Mouse (Mus musculus): ENCODE results near the gene 6030445D17Rik. TPM values are rescaled to one million over a fixed set of nuclear protein-coding genes. Genes with fewer than 3 reads are reported as not detected.

The 6030445D17Rik gene
- polyA plus RNA-seq, 1 experiment from 2014 or later = 0.17 TPM

DNA sequence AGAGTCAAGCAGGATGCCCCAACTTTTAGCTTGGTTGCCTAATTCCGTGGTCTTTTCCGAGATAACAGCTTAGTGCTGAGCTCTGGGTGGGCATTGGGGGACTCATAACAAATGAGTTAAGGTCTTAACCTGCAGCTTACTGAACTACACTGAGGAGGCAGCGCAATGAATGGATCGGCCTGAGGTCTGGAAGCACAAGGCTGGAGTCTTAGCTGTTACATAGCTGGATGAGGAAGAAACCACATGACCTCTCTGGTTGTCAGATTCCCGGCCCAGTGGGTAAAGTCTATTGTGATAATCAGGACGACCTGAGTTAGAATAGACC is 327 bp upstream of the 6030445D17Rik start:
- no peak overlapping the region for H3K27ac ChIP-seq (replicated peaks)
- WGBS = 11% methylated on average over 6 of the region's 6 CpGs
- H3K4me2 ChIP-seq (replicated peaks) = peak overlapping the region; percentile 98
- no peaks in the 10 kb centered on the region for H3K9me3 ChIP-seq
- ATAC-seq (ENCODE audit: low FRiP score, low read depth) = no peak
- peak overlapping the region; percentile 70; the same call in 1 of the 2 replicates for H3K9ac ChIP-seq (replicated peaks)
- peaks cover 62% of the 10 kb centered on the region for H3K27me3 ChIP-seq
- no peaks in the 10 kb centered on the region for H3K36me3 ChIP-seq
- H3K4me1 ChIP-seq = peaks cover 24% of the 10 kb centered on the region
- H3K4me3 ChIP-seq = peak overlapping the region; percentile 62

DNA sequence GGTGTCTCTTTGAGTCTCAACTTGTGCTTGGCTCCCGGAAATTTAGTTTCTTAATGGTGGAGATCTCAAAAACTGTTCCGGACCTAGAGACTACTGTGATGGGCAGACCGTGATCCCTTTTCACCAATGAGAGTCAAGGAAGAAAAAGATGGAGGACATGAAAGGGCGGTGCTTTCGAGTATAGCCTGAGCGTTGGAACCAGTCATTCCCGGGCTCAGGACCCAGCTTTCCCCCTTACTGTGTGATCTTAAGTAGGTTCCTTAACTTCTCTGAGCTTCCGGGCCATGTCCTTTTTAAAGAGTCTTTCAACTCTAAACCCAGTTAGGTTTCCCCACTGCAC is 759 bp downstream of the 6030445D17Rik start:
- Histone ChIP-seq H3K9me3 (no peaks in the 10 kb centered on the region), H3K4me2 (replicated peaks) (peak overlapping the region; percentile 98), H3K36me3 (no peaks in the 10 kb centered on the region), H3K27me3 (peaks cover 62% of the 10 kb centered on the region), H3K27ac (replicated peaks) (no peak overlapping the region; the same call in 1 of the 2 replicates), H3K4me1 (peaks cover 24% of the 10 kb centered on the region), H3K9ac (replicated peaks) (peak overlapping the region; percentile 70), H3K4me3 (peak overlapping the region; percentile 62)
- 1% methylated on average over 8 of the region's 8 CpGs for WGBS
- ATAC-seq (ENCODE audit: low FRiP score, low read depth) = peak; percentile 56

DNA sequence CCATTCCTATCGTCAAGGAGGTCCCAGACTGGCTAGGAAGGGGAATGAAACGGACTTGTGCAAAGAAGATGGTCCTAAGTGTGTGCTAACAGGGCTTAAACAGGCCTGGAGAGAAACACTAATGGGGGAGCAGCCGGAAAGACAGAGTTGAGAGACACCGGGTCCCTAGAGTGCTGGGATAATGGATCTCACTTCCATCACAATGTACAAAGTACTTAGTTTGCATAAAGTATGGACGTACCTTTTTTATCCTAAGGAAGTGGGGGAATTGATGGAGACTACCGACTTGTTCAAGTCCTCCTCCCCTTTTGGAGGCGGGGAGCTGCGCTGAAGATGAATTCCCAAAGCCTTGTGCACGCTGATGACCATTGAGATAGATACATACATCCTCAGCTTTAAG is 1.4 kb downstream of the 6030445D17Rik start:
- Histone ChIP-seq H3K4me3 (peak overlapping the region; percentile 62), H3K36me3 (no peaks in the 10 kb centered on the region), H3K9me3 (no peaks in the 10 kb centered on the region), H3K9ac (replicated peaks) (no peak overlapping the region), H3K4me2 (replicated peaks) (peak overlapping the region; percentile 98), H3K4me1 (peaks cover 24% of the 10 kb centered on the region), H3K27me3 (peaks cover 62% of the 10 kb centered on the region), H3K27ac (replicated peaks) (no peak overlapping the region)
- WGBS = 11% methylated on average over 9 of the region's 9 CpGs
- ATAC-seq (ENCODE audit: low FRiP score, low read depth) = no peak

DNA sequence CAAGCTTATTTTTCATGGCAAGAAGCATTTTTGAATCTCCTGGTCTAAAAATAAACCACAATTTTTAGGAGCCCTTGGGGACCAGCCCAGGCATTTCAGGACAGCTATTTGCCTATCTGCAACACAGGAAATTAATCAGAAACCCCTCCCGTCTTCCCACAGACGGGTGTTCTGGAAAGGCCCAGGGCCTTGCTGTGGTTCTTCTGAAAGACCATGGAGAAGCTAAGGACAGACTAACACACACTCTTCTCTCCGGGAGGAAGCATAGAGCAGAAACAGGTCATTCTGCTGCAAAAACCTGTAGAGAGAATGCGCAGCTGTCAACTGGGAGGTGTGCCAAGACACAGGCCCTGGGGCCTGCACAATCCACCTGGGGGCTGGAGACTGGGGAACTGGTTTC is 4.2 kb downstream of the 6030445D17Rik start:
- Histone ChIP-seq H3K4me1 (peaks cover 27% of the 10 kb centered on the region), H3K36me3 (no peaks in the 10 kb centered on the region), H3K9ac (replicated peaks) (no peak overlapping the region), H3K4me2 (replicated peaks) (no peak overlapping the region), H3K27me3 (peaks cover 51% of the 10 kb centered on the region), H3K9me3 (no peaks in the 10 kb centered on the region), H3K4me3 (no peak overlapping the region), H3K27ac (replicated peaks) (no peak overlapping the region)
- ATAC-seq (ENCODE audit: low FRiP score, low read depth) = no peak
- 81% methylated on average over 4 of the region's 4 CpGs for WGBS

DNA sequence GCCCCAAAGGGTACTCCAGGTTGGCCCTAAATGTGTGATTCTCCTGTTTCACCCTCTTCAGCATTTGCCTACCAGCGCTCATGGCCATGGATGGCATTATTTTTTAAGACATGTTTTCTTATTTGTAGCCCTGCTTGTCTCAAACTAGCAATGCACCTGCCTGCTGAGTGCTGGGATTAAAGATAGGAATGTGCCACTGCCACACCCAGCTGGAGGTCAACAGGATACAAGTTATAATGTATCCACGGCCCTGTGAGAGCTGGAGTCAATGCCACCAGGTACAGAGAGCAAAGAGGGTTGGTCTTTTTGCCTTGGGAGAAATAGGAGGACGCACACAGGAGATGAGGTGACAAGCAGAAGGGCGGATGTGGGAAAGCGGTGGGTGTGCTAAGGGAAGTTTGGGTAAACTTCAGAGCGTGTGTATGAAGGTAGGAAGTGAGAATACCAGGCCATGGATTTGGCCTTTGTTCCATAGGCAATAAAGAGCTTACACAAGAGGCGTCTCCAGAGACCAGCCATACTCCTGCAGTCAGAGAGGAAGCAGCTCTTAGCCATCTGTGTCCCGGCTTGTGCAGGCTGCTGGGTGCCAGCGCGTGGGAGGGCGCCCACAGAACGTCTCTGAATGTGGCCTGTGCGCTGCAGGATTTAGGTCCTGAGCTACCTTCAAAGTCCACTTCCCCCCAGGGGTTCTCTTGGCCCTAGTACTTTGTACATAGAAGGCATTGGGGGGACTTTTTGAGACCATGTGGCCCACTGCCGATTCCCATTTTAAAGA is 6.7 kb downstream of the 6030445D17Rik start:
- H3K36me3 ChIP-seq = no peaks in the 10 kb centered on the region
- H3K9me3 ChIP-seq = no peaks in the 10 kb centered on the region
- peak; percentile 14; the same call in 1 of the 2 replicates for ATAC-seq (ENCODE audit: low FRiP score, low read depth)
- peaks cover 27% of the 10 kb centered on the region for H3K27me3 ChIP-seq
- 73% methylated on average over 14 of the region's 14 CpGs for WGBS
- no peak overlapping the region for H3K9ac ChIP-seq (replicated peaks)
- H3K27ac ChIP-seq (replicated peaks) = no peak overlapping the region
- peak overlapping the region; percentile 70; the same call in 1 of the 2 replicates for H3K4me2 ChIP-seq (replicated peaks)
- H3K4me1 ChIP-seq = peaks cover 23% of the 10 kb centered on the region
- no peak overlapping the region; the same call in 1 of the 2 replicates for H3K4me3 ChIP-seq

DNA sequence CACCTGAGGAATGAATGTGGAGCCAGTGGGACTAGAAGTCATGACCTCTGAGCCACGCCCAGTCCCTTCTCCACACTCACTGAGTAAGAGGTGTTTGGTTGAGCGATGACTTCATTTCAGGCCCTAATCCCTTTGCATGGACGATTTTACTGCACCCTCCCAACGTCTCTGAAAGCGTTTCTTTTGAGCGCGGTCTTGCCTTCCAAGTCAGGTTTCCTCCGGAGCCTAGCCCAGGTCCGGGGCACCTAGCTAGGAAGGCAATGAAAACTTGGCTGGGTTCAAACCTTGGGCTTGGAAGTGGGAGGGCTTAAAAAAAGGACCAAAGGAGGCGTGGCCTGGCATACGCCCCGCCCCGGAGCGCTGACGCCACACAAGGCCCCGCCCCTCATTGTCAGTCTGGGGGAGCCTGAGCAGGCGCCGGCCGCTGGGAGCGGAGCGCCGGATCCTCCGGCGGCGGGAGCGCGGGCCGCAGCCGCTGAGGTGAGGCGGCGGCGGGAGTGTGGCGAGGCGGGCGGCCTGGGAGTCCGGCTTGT is 7.4 kb downstream of the 6030445D17Rik start, which contains the start of gene Luzp1:
TSS of gene Luzp1 (plus strand) at position 391 of the 533 bp plus-strand sequence.
- peak; percentile 93 for ATAC-seq (ENCODE audit: low FRiP score, low read depth)
- 2% methylated on average over 36 of the region's 36 CpGs for WGBS
- Histone ChIP-seq H3K36me3 (no peaks in the 10 kb centered on the region), H3K9me3 (no peaks in the 10 kb centered on the region), H3K4me1 (peaks cover 23% of the 10 kb centered on the region), H3K27me3 (peaks cover 20% of the 10 kb centered on the region), H3K9ac (replicated peaks) (peak within 1 kb of the TSS; percentile 83), H3K4me2 (replicated peaks) (peak within 1 kb of the TSS; percentile 70), H3K4me3 (peak within 1 kb of the TSS; percentile 75), H3K27ac (replicated peaks) (peak within 1 kb of the TSS; percentile 95)

DNA sequence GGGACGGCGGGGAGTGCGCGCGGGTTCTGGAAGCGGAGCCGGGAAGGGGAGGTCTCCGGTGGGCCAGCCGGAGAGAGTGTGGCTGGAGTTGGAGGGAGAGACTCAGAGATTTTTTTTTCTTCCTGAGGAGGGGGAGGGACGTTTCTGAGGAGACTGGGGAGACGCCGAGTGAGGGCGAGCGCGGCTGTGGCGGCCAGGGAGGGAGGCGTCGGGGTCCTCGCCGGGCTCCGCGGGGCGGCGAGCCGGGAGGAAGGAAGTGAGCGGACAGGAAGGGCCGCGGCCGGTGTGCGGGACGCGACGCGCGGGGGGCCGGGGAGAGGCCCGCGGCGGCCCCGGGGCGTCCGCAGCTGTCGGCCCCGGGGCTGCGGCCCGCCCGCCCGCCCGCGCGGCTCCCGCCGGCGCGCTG is 7.9 kb downstream of the 6030445D17Rik start:
- no peaks in the 10 kb centered on the region for H3K9me3 ChIP-seq
- peaks cover 15% of the 10 kb centered on the region for H3K27me3 ChIP-seq
- H3K27ac ChIP-seq (replicated peaks) = peak overlapping the region; percentile 95
- H3K4me2 ChIP-seq (replicated peaks) = peak overlapping the region; percentile 70
- WGBS = under 1% methylated on average over 9 of the region's 55 CpGs
- H3K9ac ChIP-seq (replicated peaks) = peak overlapping the region; percentile 83
- H3K36me3 ChIP-seq = no peaks in the 10 kb centered on the region
- ATAC-seq (ENCODE audit: low FRiP score, low read depth) = peak; percentile 88
- peaks cover 22% of the 10 kb centered on the region for H3K4me1 ChIP-seq
- H3K4me3 ChIP-seq = peak overlapping the region; percentile 75

DNA sequence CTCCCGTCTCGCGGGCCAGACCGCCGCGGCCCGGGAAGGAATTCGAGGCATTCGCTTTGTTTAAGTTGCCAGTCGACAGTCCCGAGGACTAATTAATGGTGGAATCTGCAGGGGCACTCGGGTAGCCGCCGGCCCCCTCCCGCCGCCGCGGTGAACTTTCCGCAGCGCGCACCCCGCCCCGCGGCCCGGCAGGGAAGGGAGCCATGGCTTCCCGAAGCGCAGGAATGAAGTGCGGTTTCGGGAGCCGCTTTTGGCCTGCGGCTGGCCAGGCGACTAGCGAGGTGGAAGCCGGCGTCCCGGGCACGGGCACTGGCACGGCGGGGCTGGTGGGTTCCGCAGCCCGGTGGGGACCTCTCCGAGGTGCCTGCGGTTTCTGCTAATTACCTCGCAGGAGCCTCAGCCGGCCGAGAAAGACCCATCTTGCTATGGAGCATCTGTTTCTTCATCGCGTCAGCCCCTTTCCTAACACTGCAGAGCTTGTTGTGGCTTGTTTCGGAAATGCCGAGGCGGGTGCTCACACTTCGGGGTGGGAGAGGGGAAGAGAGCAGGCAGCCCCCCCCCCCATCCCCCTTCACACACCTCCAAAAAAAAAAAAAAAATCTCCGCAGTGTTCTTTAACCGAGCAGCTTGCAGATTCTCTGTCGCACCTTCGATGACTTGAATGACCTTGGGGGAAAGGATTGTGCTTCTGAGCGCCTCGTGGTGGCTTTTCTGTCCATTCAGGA is 8.5 kb downstream of the 6030445D17Rik start:
- WGBS = under 1% methylated on average over 53 of the region's 58 CpGs
- Histone ChIP-seq H3K9ac (replicated peaks) (peak overlapping the region; percentile 83), H3K4me3 (peak overlapping the region; percentile 75), H3K27me3 (peaks cover 9% of the 10 kb centered on the region), H3K27ac (replicated peaks) (peak overlapping the region; percentile 95), H3K4me1 (peaks cover 22% of the 10 kb centered on the region), H3K4me2 (replicated peaks) (peak overlapping the region; percentile 70), H3K36me3 (no peaks in the 10 kb centered on the region), H3K9me3 (no peaks in the 10 kb centered on the region)
- peak; percentile 23; the same call in 1 of the 2 replicates for ATAC-seq (ENCODE audit: low FRiP score, low read depth)

DNA sequence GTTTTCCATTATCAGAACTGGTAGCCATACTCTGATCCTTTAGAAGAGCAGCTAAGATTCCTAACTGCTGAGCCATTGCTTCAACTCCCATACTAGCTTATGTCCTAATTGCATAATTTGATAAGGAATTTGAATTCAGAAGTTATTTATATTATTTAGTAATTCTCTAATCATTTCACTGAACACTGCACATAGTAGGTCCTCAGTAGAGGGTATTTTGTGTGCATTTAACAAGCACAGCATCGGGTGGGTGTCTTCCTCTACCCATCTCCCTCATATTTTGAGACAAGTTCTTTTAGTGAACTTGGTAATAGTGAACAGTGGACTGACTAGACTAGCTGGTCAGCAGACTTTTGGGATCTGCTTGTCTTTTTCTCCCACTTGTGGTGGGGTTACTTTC is 14.6 kb downstream of the 6030445D17Rik start:
- WGBS = 84% methylated on average over 1 of the region's 1 CpGs
- Histone ChIP-seq H3K4me3 (no peak overlapping the region), H3K4me2 (replicated peaks) (no peak overlapping the region), H3K27me3 (no peaks in the 10 kb centered on the region), H3K36me3 (no peaks in the 10 kb centered on the region), H3K4me1 (peaks cover 11% of the 10 kb centered on the region), H3K27ac (replicated peaks) (no peak overlapping the region), H3K9ac (replicated peaks) (no peak overlapping the region), H3K9me3 (no peaks in the 10 kb centered on the region)
- no peak for ATAC-seq (ENCODE audit: low FRiP score, low read depth)

DNA sequence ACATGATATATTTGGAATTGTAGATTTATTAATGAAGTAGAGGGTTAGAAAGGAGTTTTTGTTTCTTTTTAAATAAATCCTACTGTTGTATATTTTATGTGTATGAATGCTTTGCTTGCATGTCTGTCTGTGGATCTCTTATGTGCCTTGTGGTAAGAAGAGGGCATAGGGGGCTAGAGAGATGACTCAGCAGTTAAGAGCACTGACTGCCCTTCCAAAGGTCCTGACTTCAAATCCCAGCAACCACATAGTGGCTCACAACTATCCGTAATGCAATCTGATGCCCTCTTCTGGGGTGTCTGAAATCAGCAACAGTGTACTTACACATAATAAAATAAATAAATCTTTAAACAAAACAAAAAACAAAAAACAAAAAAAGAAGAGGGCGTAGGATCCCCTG is 24.5 kb downstream of the 6030445D17Rik start:
- 88% methylated on average over 2 of the region's 2 CpGs for WGBS
- no peak overlapping the region for H3K27ac ChIP-seq (replicated peaks)

DNA sequence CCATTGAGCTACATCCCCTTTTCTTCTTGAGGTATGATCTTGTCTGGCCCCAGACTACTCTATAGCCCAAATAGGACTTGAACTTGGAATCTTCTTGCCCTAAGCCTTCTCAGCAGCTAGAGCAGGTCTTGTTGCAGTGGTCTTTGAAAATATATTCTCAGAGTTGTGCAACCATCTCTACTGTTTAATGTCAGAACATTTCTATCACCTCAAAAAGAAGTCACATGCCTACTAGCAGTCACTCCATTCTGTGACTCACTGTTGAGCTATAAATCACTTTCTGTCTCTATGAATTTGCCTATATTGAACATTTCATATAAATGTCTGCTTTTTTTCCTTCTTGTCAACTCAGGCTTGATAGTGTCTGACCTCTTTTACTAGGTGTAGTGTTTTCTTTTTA is 33.9 kb downstream of the 6030445D17Rik start:
- Histone ChIP-seq H3K4me1 (no peaks in the 10 kb centered on the region), H3K27me3 (no peaks in the 10 kb centered on the region), H3K9ac (replicated peaks) (no peak overlapping the region), H3K4me2 (replicated peaks) (no peak overlapping the region), H3K4me3 (no peak overlapping the region), H3K36me3 (no peaks in the 10 kb centered on the region), H3K9me3 (no peaks in the 10 kb centered on the region), H3K27ac (replicated peaks) (no peak overlapping the region)
- no peak for ATAC-seq (ENCODE audit: low FRiP score, low read depth)

More for the DNA sequence above, 24.5 kb downstream of the 6030445D17Rik start:
- no peak overlapping the region for H3K4me2 ChIP-seq (replicated peaks)
- H3K36me3 ChIP-seq = no peaks in the 10 kb centered on the region
- no peak overlapping the region for H3K4me3 ChIP-seq
- H3K4me1 ChIP-seq = no peaks in the 10 kb centered on the region; the same call in 1 of the 2 replicates
- H3K9ac ChIP-seq (replicated peaks) = no peak overlapping the region
- H3K27me3 ChIP-seq = no peaks in the 10 kb centered on the region
- H3K9me3 ChIP-seq = no peaks in the 10 kb centered on the region
- ATAC-seq (ENCODE audit: low FRiP score, low read depth) = no peak

All from midbrain, embryonic 12.5 days (tissue).